ENCODE assay signal across 17 mouse cellular contexts in genomic region chr9:34877799-34878198, GRCm38 (mm10).
A peak's percentile ranks its signal among the peaks of the same experiment; 100 is the strongest.
DNase-seq lines count a peak whose midpoint lies in the region; ATAC-seq lines count a peak whose summit lies in the region.
"Had no signal": no experiment of that assay in that cellular context is flagged by ENCODE, and none has a peak within 500 bp of the region (broad histone marks: within the 10 kb centered on the region; RNA-seq: fewer than 3 reads in every experiment).

No protein-coding gene starts in this region.

- intact Hi-C loops in left cerebral cortex, postnatal 4 days (cut with DNase I), result no loop called here

- DNase-seq in cerebellum, postnatal 4 days (ENCODE audit: low spot score in 2 of 2), result no peak
- DNase-seq in left cerebral cortex, postnatal 4 days, result peak; percentile 60
- no peak for DNase-seq in left cerebral cortex, adult 9 months (ENCODE audit: low spot score in 2 of 2)
- DNase-seq in cerebellum, adult 8-10 months, result peak; percentile 67
- DNase-seq in cerebellum, postnatal 36 days, result peak; percentile 78
- DNase-seq in gastrocnemius, postnatal 10 days, result no peak
- no peak for DNase-seq in heart, adult 8-10 months (ENCODE audit: low spot score)
- DNase-seq: adrenal gland, postnatal 14 days; gastrocnemius, postnatal 36 days; heart, adult 2 months; kidney, adult 8-10 months; kidney, postnatal 14 days; lung, adult 18-20 months; lung, postnatal 10 days had no signal

- ATAC-seq in cerebellum, adult (ENCODE audit: insufficient number of reproducible peaks, low FRiP score, low TSS enrichment), result peak; percentile 61
- ATAC-seq: forebrain, embryonic 16.5 days; liver, embryonic 12.5 days had no signal

Comparison
In these comparisons a context has a peak if more than half of its experiments do, and no peak if none do; other contexts are left out.
1. DNase-seq: peak in left cerebral cortex, postnatal 4 days (single experiment), cerebellum, adult 8-10 months (single experiment) and cerebellum, postnatal 36 days (2 of 2); none in cerebellum, postnatal 4 days (0 of 2), left cerebral cortex, adult 9 months (0 of 2), gastrocnemius, postnatal 10 days (single experiment) and heart, adult 8-10 months (single experiment).